Mouse (Mus musculus): ENCODE data around the gene Ttc8. TPM values are rescaled to one million over a fixed set of nuclear protein-coding genes. Genes with fewer than 3 reads are reported as not detected.

Gene Ttc8
- polyA plus RNA-seq (2016; fragmentation: Nextera tagmentation; extraction: Ambion mirVana), result 25.5 and 32.6 TPM in 2 replicates

DNA sequence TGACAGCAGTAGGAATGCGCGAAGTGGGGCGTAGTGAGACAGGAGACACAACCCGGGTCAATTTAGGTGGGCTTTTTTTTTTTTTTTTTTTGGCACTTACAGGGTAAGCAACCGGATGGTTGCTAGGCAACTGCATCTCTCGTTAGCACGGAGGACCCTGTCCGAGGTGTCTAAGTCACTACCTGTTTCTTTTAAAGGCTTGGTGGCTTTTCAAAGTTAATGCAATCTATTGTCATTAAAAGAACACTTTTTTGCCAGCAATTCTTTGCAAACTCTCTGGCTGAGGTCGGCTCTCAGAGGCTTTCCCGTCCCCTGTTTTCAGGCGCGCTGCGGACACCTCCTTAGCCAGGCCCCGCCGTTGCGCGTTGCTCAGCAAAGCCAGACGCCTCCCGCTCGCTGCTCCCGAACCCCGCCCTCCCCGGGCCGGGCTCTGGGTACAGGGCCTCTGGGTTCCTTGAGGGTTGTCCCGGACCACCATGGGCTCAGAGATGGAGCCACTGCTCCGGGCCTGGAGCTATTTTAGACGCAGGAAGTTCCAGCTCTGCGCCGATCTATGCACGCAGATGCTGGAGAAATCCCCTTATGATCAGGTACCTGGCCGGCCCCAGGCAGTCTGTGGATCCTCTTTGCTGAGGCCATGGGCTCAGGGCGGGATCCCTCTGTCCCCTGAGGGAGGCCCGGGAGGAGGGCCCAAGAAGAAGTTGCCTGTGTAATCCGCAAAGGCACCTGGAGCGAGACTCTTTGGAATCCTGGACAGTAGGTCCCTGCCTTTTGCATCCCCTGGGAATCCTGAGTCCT lies at the start of gene Ttc8:
TSS of gene Ttc8 (plus strand) at position 381 of the 798 bp plus-strand sequence.
- Histone ChIP-seq H3K4me3 (peak within 1 kb of the TSS; percentile 77), H3K27me3 (ENCODE audit: low read depth, poor library complexity, severe bottlenecking) (no peaks in the 10 kb centered on the region), H3K9me3 (replicated peaks) (no peaks in the 10 kb centered on the region), H3K27ac (peak within 1 kb of the TSS; percentile 94), H3K4me1 (peaks cover 17% of the 10 kb centered on the region), H3K36me3 (no peaks in the 10 kb centered on the region)
- DNase-seq (ENCODE audit: low spot score), result peak; percentile 93
- under 1% methylated on average over 35 of the region's 35 CpGs for WGBS

DNA sequence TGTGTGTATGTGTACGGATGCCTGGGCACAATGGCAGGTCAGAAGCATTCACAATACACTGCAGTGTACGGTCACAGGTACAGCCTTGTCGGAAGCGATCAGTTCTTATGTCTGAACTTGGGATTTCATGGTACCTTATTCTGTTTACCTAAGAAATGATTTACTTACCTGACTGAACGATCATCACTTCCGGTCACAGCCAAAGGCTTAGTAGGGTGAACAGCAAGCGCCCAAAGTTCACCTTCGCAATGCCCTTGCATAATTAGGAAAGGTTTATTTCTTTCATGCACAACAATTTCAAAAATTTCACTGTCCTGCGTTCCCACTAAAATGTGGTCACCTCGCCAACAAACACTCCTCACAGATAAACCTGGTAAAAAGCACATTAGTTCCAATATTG lies 47.5 kb upstream of the Ttc8 start:
- Histone ChIP-seq H3K27me3 (ENCODE audit: low read depth, poor library complexity, severe bottlenecking) (no peaks in the 10 kb centered on the region), H3K4me1 (no peaks in the 10 kb centered on the region), H3K9me3 (replicated peaks) (no peaks in the 10 kb centered on the region), H3K36me3 (no peaks in the 10 kb centered on the region), H3K27ac (no peak overlapping the region), H3K4me3 (no peak overlapping the region)
- 95% methylated on average over 10 of the region's 10 CpGs for WGBS
- DNase-seq (ENCODE audit: low spot score), result no peak

DNA sequence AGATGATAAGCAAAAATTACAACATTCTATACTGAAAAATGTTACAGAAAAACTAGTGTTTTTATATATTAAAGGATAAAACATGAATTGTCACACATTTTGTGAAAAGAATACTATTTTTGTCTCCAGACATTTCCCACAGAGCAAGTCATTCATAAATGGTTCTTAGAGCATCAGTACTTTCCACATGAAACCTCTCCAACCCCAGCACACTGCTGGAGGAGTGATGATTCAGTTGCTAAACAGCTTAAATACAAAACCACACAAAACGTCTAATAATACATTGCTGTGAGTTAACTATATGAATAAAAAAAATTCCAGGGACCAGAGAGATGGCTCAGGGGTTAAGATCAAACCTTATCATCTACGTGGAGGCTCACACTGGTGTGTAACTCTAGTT lies 45.2 kb upstream of the Ttc8 start:
- DNase-seq (ENCODE audit: low spot score), result no peak
- no peak overlapping the region for H3K27ac ChIP-seq
- WGBS, result 70% methylated on average over 2 of the region's 2 CpGs
- no peaks in the 10 kb centered on the region for H3K27me3 ChIP-seq (ENCODE audit: low read depth, poor library complexity, severe bottlenecking)
- no peak overlapping the region for H3K4me3 ChIP-seq
- no peaks in the 10 kb centered on the region for H3K9me3 ChIP-seq (replicated peaks)
- no peaks in the 10 kb centered on the region for H3K36me3 ChIP-seq
- no peaks in the 10 kb centered on the region for H3K4me1 ChIP-seq

DNA sequence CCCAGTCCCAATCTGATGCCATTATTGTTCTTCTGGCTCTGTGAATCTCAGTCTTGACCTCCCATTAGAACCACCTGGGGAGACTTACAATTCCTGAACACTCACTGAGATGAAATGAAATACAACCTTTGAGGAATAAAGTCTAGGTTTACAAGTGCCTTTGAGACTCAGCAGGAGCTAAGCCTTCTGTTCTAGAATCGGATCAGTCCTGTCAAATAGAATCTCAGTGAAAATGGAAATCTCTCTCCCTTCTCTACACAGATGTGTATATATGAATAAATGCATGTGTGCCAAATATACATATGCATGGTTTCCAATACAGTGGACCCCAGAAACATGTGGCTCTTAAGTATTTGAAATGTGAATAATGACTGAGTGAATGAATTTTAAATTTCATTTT lies 41.7 kb upstream of the Ttc8 start:
- no peak for DNase-seq (ENCODE audit: low spot score)
- H3K27ac ChIP-seq, result no peak overlapping the region
- no peaks in the 10 kb centered on the region for H3K27me3 ChIP-seq (ENCODE audit: low read depth, poor library complexity, severe bottlenecking)
- no peaks in the 10 kb centered on the region for H3K9me3 ChIP-seq (replicated peaks)
- WGBS, result 70% methylated on average over 1 of the region's 1 CpGs
- H3K36me3 ChIP-seq, result no peaks in the 10 kb centered on the region
- H3K4me3 ChIP-seq, result no peak overlapping the region
- no peaks in the 10 kb centered on the region for H3K4me1 ChIP-seq

DNA sequence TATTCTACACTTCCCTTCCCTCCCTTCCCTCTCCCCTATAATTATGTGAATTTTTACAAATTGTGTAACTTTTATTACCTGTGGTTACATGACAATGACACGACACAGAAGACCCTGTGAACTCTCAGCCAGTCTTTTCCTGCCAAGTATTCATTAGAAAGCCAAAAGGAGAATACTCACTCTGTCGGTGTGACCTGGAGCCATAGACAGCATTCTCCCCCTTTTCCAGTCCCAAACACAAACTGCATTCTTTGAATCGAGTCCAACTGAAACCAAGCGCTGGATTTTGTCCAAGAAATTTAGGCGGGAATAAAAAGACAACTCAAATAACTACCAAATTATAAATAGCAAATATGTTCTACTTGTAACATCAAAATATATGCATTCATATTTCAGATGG lies 38.6 kb upstream of the Ttc8 start:
- no peak for DNase-seq (ENCODE audit: low spot score)
- Histone ChIP-seq H3K4me3 (no peak overlapping the region), H3K36me3 (no peaks in the 10 kb centered on the region), H3K27me3 (ENCODE audit: low read depth, poor library complexity, severe bottlenecking) (no peaks in the 10 kb centered on the region), H3K4me1 (no peaks in the 10 kb centered on the region), H3K9me3 (replicated peaks) (no peaks in the 10 kb centered on the region), H3K27ac (no peak overlapping the region)
- 83% methylated on average over 5 of the region's 5 CpGs for WGBS

DNA sequence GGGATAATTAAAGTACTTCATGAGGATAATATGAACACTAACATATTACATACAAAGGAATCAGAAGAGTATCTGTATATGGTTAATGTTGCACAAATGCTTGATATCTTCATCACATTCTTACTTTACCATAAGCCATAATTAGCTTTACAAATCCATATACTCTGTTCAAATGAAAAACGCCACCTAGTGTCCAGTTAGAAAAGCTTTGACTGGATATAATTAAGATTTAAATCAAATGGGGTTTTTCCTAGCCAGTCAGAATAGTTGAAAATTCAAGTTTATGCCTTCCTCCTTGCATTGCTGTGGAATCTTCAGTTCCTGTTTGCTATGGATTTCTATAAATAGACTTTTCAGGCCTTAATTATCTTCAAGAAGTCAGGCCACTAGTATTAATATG lies 35.9 kb upstream of the Ttc8 start:
- Histone ChIP-seq H3K27me3 (ENCODE audit: low read depth, poor library complexity, severe bottlenecking) (no peaks in the 10 kb centered on the region), H3K9me3 (replicated peaks) (no peaks in the 10 kb centered on the region), H3K4me1 (no peaks in the 10 kb centered on the region), H3K27ac (no peak overlapping the region), H3K4me3 (no peak overlapping the region), H3K36me3 (no peaks in the 10 kb centered on the region)
- no peak for DNase-seq (ENCODE audit: low spot score)
- 3% methylated on average over 1 of the region's 1 CpGs for WGBS

DNA sequence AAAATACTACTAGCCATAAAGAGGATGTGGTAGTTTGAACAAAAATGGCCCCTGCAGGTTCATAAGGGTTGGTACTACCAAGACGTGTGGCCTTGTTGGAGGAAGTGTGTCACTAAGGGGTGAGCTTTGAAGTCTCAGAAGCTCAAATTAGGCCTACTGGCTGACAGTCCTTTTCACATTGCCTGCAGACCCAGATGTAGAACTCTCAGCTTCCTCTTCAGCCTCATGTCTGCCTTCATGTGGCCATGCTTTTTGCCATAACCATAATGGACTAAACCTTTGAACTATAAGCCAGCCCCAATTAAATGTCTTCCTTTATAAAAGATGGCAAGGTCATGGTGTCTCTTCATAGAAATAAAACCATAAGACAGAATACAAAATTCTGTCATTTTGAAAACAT lies 23.6 kb upstream of the Ttc8 start:
- Histone ChIP-seq H3K27me3 (ENCODE audit: low read depth, poor library complexity, severe bottlenecking) (peaks cover 28% of the 10 kb centered on the region), H3K9me3 (replicated peaks) (no peaks in the 10 kb centered on the region), H3K36me3 (no peaks in the 10 kb centered on the region), H3K4me1 (peaks cover 13% of the 10 kb centered on the region), H3K27ac (no peak overlapping the region), H3K4me3 (no peak overlapping the region)
- WGBS, result 48% methylated on average over 1 of the region's 1 CpGs
- no peak for DNase-seq (ENCODE audit: low spot score)

DNA sequence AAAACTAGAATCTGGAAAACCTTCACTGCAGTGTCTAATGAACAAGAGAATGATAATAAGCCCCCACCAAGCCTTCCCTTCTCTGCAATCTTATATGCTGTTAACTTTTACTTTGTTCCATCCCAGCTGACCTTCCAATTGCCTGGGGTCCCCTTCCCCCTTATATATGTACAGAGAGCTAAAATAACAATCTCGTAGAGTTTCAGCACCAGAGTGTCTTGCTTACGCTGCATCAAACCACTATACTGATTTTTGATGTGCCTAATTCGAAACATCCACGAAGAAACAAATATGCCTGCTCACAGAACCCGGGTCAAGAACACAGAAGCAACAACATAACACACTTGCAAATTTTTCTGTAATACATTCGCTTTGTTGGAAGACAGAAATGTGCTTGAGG lies 20.7 kb upstream of the Ttc8 start:
- peaks cover 13% of the 10 kb centered on the region for H3K4me1 ChIP-seq
- no peak overlapping the region for H3K27ac ChIP-seq
- H3K4me3 ChIP-seq, result no peak overlapping the region
- H3K9me3 ChIP-seq (replicated peaks), result no peaks in the 10 kb centered on the region
- H3K27me3 ChIP-seq (ENCODE audit: low read depth, poor library complexity, severe bottlenecking), result peaks cover 28% of the 10 kb centered on the region
- DNase-seq (ENCODE audit: low spot score), result no peak
- 74% methylated on average over 6 of the region's 6 CpGs for WGBS
- H3K36me3 ChIP-seq, result no peaks in the 10 kb centered on the region

DNA sequence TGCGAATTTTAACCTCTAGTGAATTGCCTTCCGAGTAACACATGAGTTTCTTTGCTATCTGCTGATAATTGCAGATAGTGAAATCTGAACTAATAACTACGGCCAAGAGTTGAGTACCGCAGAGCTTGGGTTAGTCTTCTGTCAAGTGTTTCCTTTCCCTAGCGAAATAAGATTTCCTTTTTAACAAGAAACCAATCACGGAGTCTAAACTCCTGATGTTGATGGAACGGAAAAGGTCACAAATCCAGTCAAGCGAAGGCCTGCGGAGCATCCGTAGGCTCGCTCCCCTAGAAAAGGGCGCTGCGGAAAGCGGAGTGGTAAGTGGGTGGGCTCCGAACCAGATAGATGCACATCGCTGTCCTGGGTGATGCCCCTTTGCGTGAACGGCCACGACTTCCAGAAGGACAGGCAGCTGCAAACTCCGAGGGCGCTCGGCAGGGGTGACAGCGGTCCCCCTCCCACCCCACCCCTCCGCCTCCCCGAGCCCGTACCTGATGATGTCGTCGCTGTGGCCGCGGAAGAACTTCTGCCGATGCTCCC lies 20.0 kb upstream of the Ttc8 start:
- 5% methylated on average over 31 of the region's 31 CpGs for WGBS
- Histone ChIP-seq H3K9me3 (replicated peaks) (no peaks in the 10 kb centered on the region), H3K27ac (peak overlapping the region; percentile 76)

DNA sequence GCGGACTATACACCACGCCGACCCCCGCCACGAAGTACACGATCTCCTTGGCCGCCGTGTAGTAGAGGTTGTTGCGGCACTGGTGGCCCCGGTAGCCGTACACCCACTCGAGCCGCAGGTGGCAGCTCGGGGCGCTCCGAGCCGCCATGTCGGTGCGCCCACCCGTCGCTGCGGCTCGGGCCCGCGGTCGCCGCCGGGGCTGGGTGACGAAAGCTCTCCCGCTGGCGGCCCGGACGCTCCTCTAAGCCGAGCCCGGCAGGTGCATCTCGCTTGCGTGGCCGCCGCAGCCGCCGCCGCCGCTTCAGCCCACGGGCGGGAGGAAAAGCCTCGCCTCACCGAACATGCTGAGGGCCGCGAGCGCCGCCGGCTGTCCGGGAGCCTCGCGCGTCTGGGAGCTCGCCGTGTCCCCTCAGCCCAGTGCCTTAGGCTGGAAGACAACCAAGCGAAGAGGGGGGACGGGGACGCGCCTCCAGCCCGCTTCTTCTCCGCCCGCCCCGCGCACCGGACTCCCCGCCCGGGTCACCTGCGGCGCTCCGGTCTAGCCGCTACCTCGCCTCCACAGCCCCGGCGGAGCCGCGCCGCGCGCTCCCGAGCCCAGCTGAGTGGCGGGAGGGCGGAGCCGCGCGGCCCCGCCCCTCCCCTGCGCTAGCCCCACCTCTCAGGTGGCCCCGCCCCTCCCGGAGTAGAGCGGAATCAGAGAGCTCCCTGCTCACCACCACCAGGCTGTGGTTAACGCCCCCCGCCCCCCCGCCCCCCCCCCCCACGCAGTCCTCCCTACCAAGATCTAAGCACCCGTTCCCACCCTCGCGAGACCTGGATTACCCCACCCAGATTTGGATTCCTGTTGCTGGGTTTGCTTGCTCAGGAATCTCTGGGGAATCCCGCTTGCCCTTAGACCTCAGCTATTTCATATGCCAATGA lies 19.2 kb upstream of the Ttc8 start, which contains the start of gene Eml5:
TSS of gene Eml5 (minus strand) at position 604 of the 921 bp plus-strand sequence.
- H3K27me3 ChIP-seq (ENCODE audit: low read depth, poor library complexity, severe bottlenecking), result peaks cover 28% of the 10 kb centered on the region
- peak within 1 kb of the TSS; percentile 76 for H3K27ac ChIP-seq

More for the DNA sequence above, 20.0 kb upstream of the Ttc8 start:
- Histone ChIP-seq H3K36me3 (no peaks in the 10 kb centered on the region), H3K27me3 (ENCODE audit: low read depth, poor library complexity, severe bottlenecking) (peaks cover 28% of the 10 kb centered on the region), H3K4me3 (peak overlapping the region; percentile 90), H3K4me1 (peaks cover 13% of the 10 kb centered on the region)
- peak; percentile 62 for DNase-seq (ENCODE audit: low spot score)

DNA sequence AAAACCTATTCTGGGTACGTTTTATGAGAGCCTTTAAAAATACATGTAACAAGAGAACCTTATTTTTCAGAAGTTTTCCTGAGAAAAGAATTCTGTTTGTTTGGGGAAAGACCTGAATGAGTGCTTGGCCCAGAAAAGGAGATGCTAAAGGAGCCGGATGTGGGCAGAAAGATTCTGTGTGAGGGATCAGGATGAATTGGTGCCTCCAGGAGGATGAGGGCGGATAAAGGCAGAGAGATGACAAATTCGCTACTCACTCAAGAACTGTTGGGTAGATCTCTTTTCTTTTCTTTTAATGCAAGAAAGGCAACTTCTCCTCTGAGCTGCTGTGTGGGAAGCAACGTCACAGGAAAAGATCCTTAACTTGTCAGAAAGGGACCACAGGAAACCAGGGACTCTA lies 14.9 kb upstream of the Ttc8 start:
- WGBS, result 79% methylated on average over 5 of the region's 5 CpGs

More for the DNA sequence above, 19.2 kb upstream of the Ttc8 start, which contains the start of gene Eml5:
- peak; percentile 84 for DNase-seq (ENCODE audit: low spot score)
- Histone ChIP-seq H3K4me3 (peak within 1 kb of the TSS; percentile 90), H3K4me1 (peaks cover 13% of the 10 kb centered on the region), H3K9me3 (replicated peaks) (no peaks in the 10 kb centered on the region), H3K36me3 (no peaks in the 10 kb centered on the region)
- WGBS, result under 1% methylated on average over 99 of the region's 101 CpGs

DNA sequence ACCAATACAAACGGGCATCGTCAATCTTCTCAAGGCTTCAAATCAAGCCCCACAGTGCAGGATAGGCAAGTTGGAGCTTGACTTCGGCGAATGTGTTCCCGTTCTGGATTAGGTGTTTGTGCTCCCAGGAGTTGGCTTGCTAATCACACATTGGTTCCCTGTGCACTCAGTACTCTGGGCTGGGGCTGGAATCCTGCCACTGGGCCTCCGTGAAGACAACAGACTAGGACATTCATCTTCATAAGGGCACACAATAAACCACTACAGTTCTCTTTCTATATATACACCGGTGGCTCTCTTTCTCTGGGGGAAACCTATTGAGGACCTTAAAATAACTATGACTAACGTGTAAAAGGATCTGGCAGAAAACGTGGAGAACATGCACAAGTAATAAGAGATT lies 10.3 kb upstream of the Ttc8 start:
- H3K9me3 ChIP-seq (replicated peaks), result no peaks in the 10 kb centered on the region
- no peaks in the 10 kb centered on the region for H3K36me3 ChIP-seq
- no peak overlapping the region for H3K4me3 ChIP-seq
- 79% methylated on average over 9 of the region's 9 CpGs for WGBS
- no peak for DNase-seq (ENCODE audit: low spot score)
- H3K27me3 ChIP-seq (ENCODE audit: low read depth, poor library complexity, severe bottlenecking), result no peaks in the 10 kb centered on the region
- no peaks in the 10 kb centered on the region for H3K4me1 ChIP-seq
- no peak overlapping the region for H3K27ac ChIP-seq

More for the DNA sequence above, 14.9 kb upstream of the Ttc8 start:
- Histone ChIP-seq H3K27me3 (ENCODE audit: low read depth, poor library complexity, severe bottlenecking) (peaks cover 11% of the 10 kb centered on the region), H3K9me3 (replicated peaks) (no peaks in the 10 kb centered on the region), H3K36me3 (no peaks in the 10 kb centered on the region), H3K27ac (no peak overlapping the region), H3K4me3 (no peak overlapping the region), H3K4me1 (peaks cover 12% of the 10 kb centered on the region)
- DNase-seq (ENCODE audit: low spot score), result no peak

DNA sequence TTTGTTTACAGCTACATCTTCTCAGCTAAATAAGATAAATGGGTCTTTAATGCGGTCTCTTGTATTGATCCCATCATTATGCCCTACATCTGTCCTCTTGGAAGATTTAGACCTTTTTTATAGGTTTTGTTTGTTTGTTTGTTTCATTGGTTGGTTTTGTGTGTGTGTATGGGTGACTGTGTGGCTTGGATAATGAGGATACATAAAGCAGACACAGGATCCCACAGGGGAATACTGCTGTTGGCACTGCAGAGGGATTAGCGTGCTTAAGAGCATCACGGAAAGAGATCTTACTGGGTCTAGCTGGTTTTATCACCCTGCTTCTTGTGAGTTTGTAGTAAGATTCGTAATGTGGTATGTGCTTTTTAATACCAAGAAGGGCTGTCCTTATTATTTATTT lies 10.8 kb downstream of the Ttc8 start:
- WGBS, result 90% methylated on average over 4 of the region's 4 CpGs
- no peaks in the 10 kb centered on the region for H3K27me3 ChIP-seq (ENCODE audit: low read depth, poor library complexity, severe bottlenecking)
- no peak overlapping the region for H3K27ac ChIP-seq
- no peak for DNase-seq (ENCODE audit: low spot score)
- H3K36me3 ChIP-seq, result no peaks in the 10 kb centered on the region
- no peaks in the 10 kb centered on the region for H3K4me1 ChIP-seq
- H3K9me3 ChIP-seq (replicated peaks), result no peaks in the 10 kb centered on the region
- H3K4me3 ChIP-seq, result no peak overlapping the region

All from limb, embryonic 10.5 days (tissue).